Mouse (Mus musculus) olfactory bulb, adult 2 months (tissue): ENCODE measurements around the gene Plbd1. TPM values are rescaled to one million over a fixed set of nuclear protein-coding genes. Genes with fewer than 3 reads are reported as not detected.

Experiments used
- H3K27ac ChIP-seq: fragments of 200-500 bp; 2 replicates; pipeline ENCODE4 v1.5.1; 2012; ENCODE audit warnings: low read depth, low read length; ENCODE audit not compliant: insufficient read depth
- H3K4me1 ChIP-seq: fragments of 200-500 bp; 2 replicates; pipeline ENCODE4 v1.6.1; 2012; ENCODE audit warnings: low read length; ENCODE audit not compliant: control insufficient read depth, insufficient read depth
- H3K4me3 ChIP-seq: fragments of 200-500 bp; 2 replicates; pipeline ENCODE4 v1.5.1; 2012; ENCODE audit warnings: mild to moderate bottlenecking, low read depth, low read length, moderate library complexity; ENCODE audit not compliant: insufficient read depth
- CTCF ChIP-seq: fragments of 200-500 bp; IDR thresholded peaks from 2 replicates; pipeline ENCODE4 v1.5.1; 2012; ENCODE audit warnings: low read depth, mild to moderate bottlenecking, low read length, moderate library complexity; ENCODE audit not compliant: insufficient read depth
- POLR2A ChIP-seq: fragments of 200-500 bp; IDR thresholded peaks from 2 replicates; pipeline ENCODE4 v1.6.1; 2012; ENCODE audit warnings: mild to moderate bottlenecking, low read depth, low read length, moderate library complexity; ENCODE audit not compliant: insufficient read depth
- WGBS: fragments of 180-500 bp; shearing (Covaris S2); methylation state at CpG from one replicate; pipeline ENCODE4 v1.1.7; 2018; 5-methylcytosine and 5-hydroxymethylcytosine counted together
- polyA plus RNA-seq: library from polyadenylated mRNA; stranded (reverse); fragments of >200 nt; gene quantifications from 2 replicates; pipeline ENCODE4 v1.2.4, GENCODE M21; 2012; ENCODE audit warnings: low replicate concordance; ENCODE audit not compliant: missing spikeins, insufficient read depth, insufficient read length

Gene Plbd1
- polyA plus RNA-seq, 1 experiment, result not detected

GRCm38 (mm10) chr6:136602601-136603000, 59.1 kb downstream of the Plbd1 start:
- WGBS, result 83% methylated on average over 7 of the region's 7 CpGs
- H3K27ac ChIP-seq, result no peak overlapping the region
- TF ChIP-seq POLR2A (no peak), CTCF (no peak)
- H3K4me3 ChIP-seq, result no peak overlapping the region
- H3K4me1 ChIP-seq, result no peaks in the 10 kb centered on the region

GRCm38 (mm10) chr6:136594541-136594940, 67.2 kb downstream of the Plbd1 start:
- no peak for TF ChIP-seq CTCF
- TF ChIP-seq POLR2A, result no peak
- WGBS, result 81% methylated on average over 4 of the region's 4 CpGs
- Histone ChIP-seq H3K4me1 (no peaks in the 10 kb centered on the region; the same call in none of the 2 replicates), H3K4me3 (no peak overlapping the region), H3K27ac (no peak overlapping the region)

- H3K27ac ChIP-seq, result no peak overlapping the region
- no peak overlapping the region for H3K4me3 ChIP-seq
- WGBS, result 92% methylated on average over 4 of the region's 4 CpGs
- H3K4me1 ChIP-seq, result no peaks in the 10 kb centered on the region; the same call in 1 of the 2 replicates
- TF ChIP-seq CTCF, result no peak
- no peak for TF ChIP-seq POLR2A
Measured at GRCm38 (mm10) chr6:136590739-136591138, 71.0 kb downstream of the Plbd1 start.

- H3K27ac ChIP-seq, result no peak overlapping the region
- 84% methylated on average over 5 of the region's 5 CpGs for WGBS
- H3K4me1 ChIP-seq, result no peaks in the 10 kb centered on the region
- TF ChIP-seq CTCF (no peak), POLR2A (no peak)
- H3K4me3 ChIP-seq, result no peak overlapping the region
Measured at GRCm38 (mm10) chr6:136566002-136566401, 95.7 kb downstream of the Plbd1 start.

Other genes starting within 250 kb of the Plbd1 start
- not detected in 2 replicates for gene E330021D16Rik, start 246.4 kb downstream of the Plbd1 start, polyA plus RNA-seq
- gene Atf7ip, start 155.8 kb downstream of the Plbd1 start, polyA plus RNA-seq, result 143 TPM in 1 of 2 replicates, not detected in the other
- not detected in 2 replicates for gene Gucy2c, start 119.8 kb upstream of the Plbd1 start, polyA plus RNA-seq
- not detected in 2 replicates for gene Hist4h4, start 142.5 kb upstream of the Plbd1 start, polyA plus RNA-seq
- gene H2afj, start 146.3 kb upstream of the Plbd1 start, polyA plus RNA-seq, result not detected in 2 replicates
- gene BC049715, start 165.7 kb upstream of the Plbd1 start, polyA plus RNA-seq, result not detected in 2 replicates
- gene Wbp11, start 166.3 kb upstream of the Plbd1 start, polyA plus RNA-seq, result 319 and 436 TPM in 2 replicates
- gene Smco3, start 173.5 kb upstream of the Plbd1 start, polyA plus RNA-seq, result not detected in 2 replicates
- gene Art4, start 195.8 kb upstream of the Plbd1 start, polyA plus RNA-seq, result not detected in 2 replicates
- not detected in 2 replicates for gene Mgp, start 213.9 kb upstream of the Plbd1 start, polyA plus RNA-seq